Mouse (Mus musculus) heart, postnatal 0 days (tissue): ENCODE measurements around the gene Fes. TPM values are rescaled to one million over a fixed set of nuclear protein-coding genes. Genes with fewer than 3 reads are reported as not detected.

ENCODE experiments used
- ATAC-seq: fragments of 200-750 bp; cut with Nextera tagmentation; 2 replicates; pipeline ENCODE4 v1.8.0; 2017; ENCODE audit warnings: low read depth, moderate number of reproducible peaks, moderate library complexity; ENCODE audit not compliant: insufficient read depth
- DNase-seq: peaks from one replicate; pipeline ENCODE4 v3.0.0-alpha.2; 2016; ENCODE audit warnings: low spot score
- H3K27ac ChIP-seq: fragments of 300-500 bp; sonication (generic); 2 replicates; pipeline ENCODE4 v1.5.1; 2014; ENCODE audit warnings: low read depth, mild to moderate bottlenecking
- H3K27me3 ChIP-seq: fragments of 300-500 bp; sonication (generic); 2 replicates; pipeline ENCODE4 v1.6.1; 2014; ENCODE audit warnings: low read length, mixed read lengths; ENCODE audit not compliant: control insufficient read depth, insufficient read depth
- H3K36me3 ChIP-seq: fragments of 300-500 bp; sonication (generic); replicated peaks from 2 replicates; pipeline ENCODE4 v1.6.1; 2014; ENCODE audit warnings: low read length, mixed read lengths; ENCODE audit not compliant: control insufficient read depth, insufficient read depth
- H3K4me1 ChIP-seq: fragments of 300-500 bp; sonication (generic); 2 replicates; pipeline ENCODE4 v1.6.1; 2014; ENCODE audit warnings: antibody characterized with exemption; ENCODE audit not compliant: control insufficient read depth, insufficient read depth
- H3K4me2 ChIP-seq: fragments of 300-500 bp; sonication (generic); 2 replicates; pipeline ENCODE4 v1.6.1; 2014; ENCODE audit warnings: low read depth, mild to moderate bottlenecking, low read length, moderate library complexity
- H3K4me3 ChIP-seq: fragments of 300-500 bp; sonication (generic); 2 replicates; pipeline ENCODE4 v1.5.1; 2014; ENCODE audit warnings: low read depth, low read length
- H3K9ac ChIP-seq: fragments of 300-500 bp; sonication (generic); replicated peaks from 2 replicates; pipeline ENCODE4 v1.6.1; 2014; ENCODE audit warnings: low read depth, low read length, mixed read lengths
- H3K9me3 ChIP-seq: fragments of 300-500 bp; sonication (generic); replicated peaks from 2 replicates; pipeline ENCODE4 v1.6.1; 2016; ENCODE audit warnings: low read length; ENCODE audit not compliant: control insufficient read depth
- CTCF ChIP-seq: IDR thresholded peaks from 2 replicates; pipeline ENCODE4 v1.5.1; 2016; ENCODE audit warnings: antibody characterized with exemption, control low read depth, low read depth
- EP300 ChIP-seq: IDR thresholded peaks from 2 replicates; pipeline ENCODE4 v1.6.1; 2016; ENCODE audit warnings: antibody characterized with exemption, low read depth
- WGBS: fragments of 180-500 bp; shearing (Covaris S2); extraction: QIAGEN DNeasy Blood & Tissue Kit; methylation state at CpG from one replicate; pipeline ENCODE4 v1.1.7; 2014; 5-methylcytosine and 5-hydroxymethylcytosine counted together
- polyA plus RNA-seq: library from polyadenylated mRNA; unstranded; fragments of >200 nt; fragmentation: Nextera tagmentation; extraction: Ambion mirVana; gene quantifications from 2 replicates; pipeline ENCODE4 v1.2.1, GENCODE M21; 2015
- total RNA-seq: library from RNA; depleted of rRNA; stranded (reverse); fragments of >200 nt; gene quantifications from 2 replicates; pipeline ENCODE4 v1.2.3, GENCODE M21; 2014; ENCODE audit warnings: low replicate concordance

Fes gene
- total and polyA plus RNA-seq, 2 experiments from 2014 or later: 9.7 to 13.5 TPM

GRCm38 (mm10) chr7:80367232-80367631 lies 20.5 kb downstream of the Fes start:
- Histone ChIP-seq H3K4me3 (no peak overlapping the region), H3K27ac (no peak overlapping the region), H3K9ac (no peak overlapping the region), H3K9me3 (no peaks in the 10 kb centered on the region), H3K27me3 (no peaks in the 10 kb centered on the region), H3K4me1 (0 out of 2 replicates have a peak, but pooled peaks cover 10% of the 10 kb centered on the region), H3K36me3 (peaks cover 53% of the 10 kb centered on the region), H3K4me2 (no peak overlapping the region)
- TF ChIP-seq CTCF (no peak), EP300 (no peak)
- DNase-seq (no peak), ATAC-seq (no peak)
- 95% methylated on average over 7 of the region's 7 CpGs for WGBS

GRCm38 (mm10) chr7:80365759-80366158 lies 22.0 kb downstream of the Fes start:
- H3K4me3 ChIP-seq: no peak overlapping the region
- WGBS: 27% methylated on average over 2 of the region's 2 CpGs
- H3K9ac ChIP-seq: no peak overlapping the region
- no peak overlapping the region for H3K4me2 ChIP-seq
- TF ChIP-seq CTCF (no peak), EP300 (no peak)
- H3K4me1 ChIP-seq: 0 out of 2 replicates have a peak, but pooled peaks cover 10% of the 10 kb centered on the region
- no peak for ATAC-seq
- H3K27ac ChIP-seq: no peak overlapping the region
- DNase-seq: no peak
- peaks cover 68% of the 10 kb centered on the region for H3K36me3 ChIP-seq
- H3K27me3 ChIP-seq: no peaks in the 10 kb centered on the region
- no peaks in the 10 kb centered on the region for H3K9me3 ChIP-seq

- Histone ChIP-seq H3K9me3 (no peaks in the 10 kb centered on the region), H3K4me1 (no peaks in the 10 kb centered on the region), H3K27ac (no peak overlapping the region), H3K4me2 (no peak overlapping the region), H3K36me3 (peaks cover 88% of the 10 kb centered on the region), H3K4me3 (no peak overlapping the region), H3K9ac (no peak overlapping the region), H3K27me3 (no peaks in the 10 kb centered on the region)
- TF ChIP-seq EP300 (no peak), CTCF (no peak)
- WGBS: 48% methylated on average over 3 of the region's 3 CpGs
- ATAC-seq (no peak), DNase-seq (no peak)
These were observed 27.3 kb downstream of the Fes start for GRCm38 (mm10) chr7:80360435-80360834.

- H3K9me3 ChIP-seq: no peaks in the 10 kb centered on the region
- H3K4me3 ChIP-seq: no peak overlapping the region
- H3K36me3 ChIP-seq: peaks cover 86% of the 10 kb centered on the region
- H3K4me2 ChIP-seq: no peak overlapping the region
- H3K27ac ChIP-seq: no peak overlapping the region
- no peak for TF ChIP-seq CTCF
- no peak for TF ChIP-seq EP300
- WGBS: 37% methylated on average over 4 of the region's 4 CpGs
- no peak for ATAC-seq
- H3K4me1 ChIP-seq: no peaks in the 10 kb centered on the region
- no peaks in the 10 kb centered on the region for H3K27me3 ChIP-seq
- DNase-seq: no peak
- H3K9ac ChIP-seq: 0 out of 2 replicates have a peak overlapping the region, but pooled peaks have one; percentile 26
These were observed 29.7 kb downstream of the Fes start for GRCm38 (mm10) chr7:80358039-80358438.

GRCm38 (mm10) chr7:80357156-80357555 lies 30.6 kb downstream of the Fes start:
- DNase-seq (no peak), ATAC-seq (peak; percentile 62)
- 65% methylated on average over 8 of the region's 8 CpGs for WGBS
- no peaks in the 10 kb centered on the region for H3K4me1 ChIP-seq
- no peak overlapping the region for H3K4me3 ChIP-seq
- no peaks in the 10 kb centered on the region for H3K9me3 ChIP-seq
- H3K27ac ChIP-seq: peak overlapping the region; percentile 43
- H3K36me3 ChIP-seq: peaks cover 86% of the 10 kb centered on the region
- no peaks in the 10 kb centered on the region for H3K27me3 ChIP-seq
- H3K9ac ChIP-seq: no peak overlapping the region
- H3K4me2 ChIP-seq: no peak overlapping the region
- TF ChIP-seq EP300 (no peak), CTCF (no peak)

GRCm38 (mm10) chr7:80356351-80356750 lies 31.4 kb downstream of the Fes start:
- 83% methylated on average over 13 of the region's 13 CpGs for WGBS

More at GRCm38 (mm10) chr7:80356351-80356750, 31.4 kb downstream of the Fes start:
- no peaks in the 10 kb centered on the region for H3K27me3 ChIP-seq
- no peak for DNase-seq
- ATAC-seq: no peak
- no peak overlapping the region for H3K4me3 ChIP-seq
- peak overlapping the region; percentile 43 for H3K27ac ChIP-seq
- no peaks in the 10 kb centered on the region for H3K4me1 ChIP-seq
- peaks cover 84% of the 10 kb centered on the region for H3K36me3 ChIP-seq
- H3K9me3 ChIP-seq: no peaks in the 10 kb centered on the region
- no peak overlapping the region for H3K4me2 ChIP-seq
- TF ChIP-seq CTCF (no peak), EP300 (no peak)
- H3K9ac ChIP-seq: no peak overlapping the region
